Mouse (Mus musculus): ENCODE measurements around the gene Adat1. TPM values are rescaled to one million over a fixed set of nuclear protein-coding genes. Genes with fewer than 3 reads are reported as not detected.

Adat1 gene
- polyA plus RNA-seq, 2 experiments, result 2.4 to 3.4 TPM

GRCm38 (mm10) chr8:111975706-111976105 is 16.4 kb downstream of the Adat1 start:
- Histone ChIP-seq H3K4me2 (ENCODE audit: low read depth) (no peak overlapping the region), H3K27ac (no peak overlapping the region), H3K9me3 (ENCODE audit: control insufficient read depth, low read length) (no peaks in the 10 kb centered on the region), H3K4me1 (replicated peaks; ENCODE audit: control insufficient read depth in 2 of 2, insufficient read depth in 2 of 2, low read length in 1 of 2) (peaks cover 0 to 8% of the 10 kb centered on the region in 2 experiments; a peak in 2 of 4 replicates), H3K4me3 (ENCODE audit: insufficient read depth in 1 of 2, low read depth in 2 of 2, low read length in 2 of 2) (no peak overlapping the region), H3K27me3 (ENCODE audit: control insufficient read depth, insufficient read depth, low read length) (no peaks in the 10 kb centered on the region), H3K9ac (replicated peaks) (no peak overlapping the region), H3K36me3 (replicated peaks; ENCODE audit: control insufficient read depth, insufficient read depth, low read depth) (peaks cover 3% of the 10 kb centered on the region)
- no peak for DNase-seq (ENCODE audit: low read depth in 3 of 3, low spot score in 3 of 3)
- no peak for ATAC-seq (ENCODE audit: insufficient read depth)
- WGBS (ENCODE audit: insufficient replicate concordance), result 83% methylated on average over 2 of the region's 2 CpGs
- TF ChIP-seq EP300 (IDR thresholded peaks at IDR 0.05; ENCODE audit: low read depth) (no peak), CTCF (IDR thresholded peaks at IDR 0.05; ENCODE audit: low read depth) (no peak)

GRCm38 (mm10) chr8:111974138-111974537 is 18.0 kb downstream of the Adat1 start:
- Histone ChIP-seq H3K4me3 (ENCODE audit: insufficient read depth in 1 of 2, low read depth in 2 of 2, low read length in 2 of 2) (no peak overlapping the region), H3K36me3 (replicated peaks; ENCODE audit: control insufficient read depth, insufficient read depth, low read depth) (peaks cover 3% of the 10 kb centered on the region), H3K9me3 (ENCODE audit: control insufficient read depth, low read length) (no peaks in the 10 kb centered on the region), H3K9ac (replicated peaks) (no peak overlapping the region), H3K4me1 (replicated peaks; ENCODE audit: control insufficient read depth in 2 of 2, insufficient read depth in 2 of 2, low read length in 1 of 2) (peaks cover 0 to 8% of the 10 kb centered on the region in 2 experiments; a peak in 2 of 4 replicates), H3K4me2 (ENCODE audit: low read depth) (no peak overlapping the region), H3K27me3 (ENCODE audit: control insufficient read depth, insufficient read depth, low read length) (no peaks in the 10 kb centered on the region), H3K27ac (no peak overlapping the region)
- TF ChIP-seq EP300 (IDR thresholded peaks at IDR 0.05; ENCODE audit: low read depth) (no peak), CTCF (IDR thresholded peaks at IDR 0.05; ENCODE audit: low read depth) (no peak)
- WGBS (ENCODE audit: insufficient replicate concordance), result 86% methylated on average over 12 of the region's 12 CpGs
- ATAC-seq (ENCODE audit: insufficient read depth) (no peak), DNase-seq (ENCODE audit: low read depth in 3 of 3, low spot score in 3 of 3) (no peak)

GRCm38 (mm10) chr8:111968991-111969390 is 23.1 kb downstream of the Adat1 start:
- H3K27ac ChIP-seq, result no peak overlapping the region
- H3K4me3 ChIP-seq (ENCODE audit: insufficient read depth in 1 of 2, low read depth in 2 of 2, low read length in 2 of 2), result no peak overlapping the region
- ATAC-seq (ENCODE audit: insufficient read depth) (no peak), DNase-seq (ENCODE audit: low read depth in 3 of 3, low spot score in 3 of 3) (no peak)
- TF ChIP-seq EP300 (IDR thresholded peaks at IDR 0.05; ENCODE audit: low read depth), result no peak
- TF ChIP-seq CTCF (IDR thresholded peaks at IDR 0.05; ENCODE audit: low read depth), result no peak
- H3K9ac ChIP-seq (replicated peaks), result no peak overlapping the region
- no peaks in the 10 kb centered on the region for H3K9me3 ChIP-seq (ENCODE audit: control insufficient read depth, low read length)
- no peak overlapping the region for H3K4me2 ChIP-seq (ENCODE audit: low read depth)
- peaks cover 3% of the 10 kb centered on the region; the same call in 1 of the 2 replicates for H3K36me3 ChIP-seq (replicated peaks; ENCODE audit: control insufficient read depth, insufficient read depth, low read depth)
- no peaks in the 10 kb centered on the region for H3K27me3 ChIP-seq (ENCODE audit: control insufficient read depth, insufficient read depth, low read length)
- WGBS (ENCODE audit: insufficient replicate concordance), result 74% methylated on average over 5 of the region's 5 CpGs
- peaks cover 0 to 4% of the 10 kb centered on the region in 2 experiments; a peak in 2 of 4 replicates for H3K4me1 ChIP-seq (replicated peaks; ENCODE audit: control insufficient read depth in 2 of 2, insufficient read depth in 2 of 2, low read length in 1 of 2)

- H3K9me3 ChIP-seq (ENCODE audit: control insufficient read depth, low read length), result no peaks in the 10 kb centered on the region
- no peak overlapping the region for H3K4me3 ChIP-seq (ENCODE audit: insufficient read depth in 1 of 2, low read depth in 2 of 2, low read length in 2 of 2)
- H3K27ac ChIP-seq, result no peak overlapping the region
- peaks cover 0 to 4% of the 10 kb centered on the region in 2 experiments; a peak in 2 of 4 replicates for H3K4me1 ChIP-seq (replicated peaks; ENCODE audit: control insufficient read depth in 2 of 2, insufficient read depth in 2 of 2, low read length in 1 of 2)
- no peak overlapping the region for H3K9ac ChIP-seq (replicated peaks)
- no peaks in the 10 kb centered on the region for H3K27me3 ChIP-seq (ENCODE audit: control insufficient read depth, insufficient read depth, low read length)
- no peak overlapping the region for H3K4me2 ChIP-seq (ENCODE audit: low read depth)
- H3K36me3 ChIP-seq (replicated peaks; ENCODE audit: control insufficient read depth, insufficient read depth, low read depth), result peaks cover 2% of the 10 kb centered on the region; the same call in 1 of the 2 replicates
- WGBS (ENCODE audit: insufficient replicate concordance), result 86% methylated on average over 10 of the region's 10 CpGs
- DNase-seq (ENCODE audit: low read depth in 3 of 3, low spot score in 3 of 3) (no peak), ATAC-seq (ENCODE audit: insufficient read depth) (no peak)
- TF ChIP-seq EP300 (IDR thresholded peaks at IDR 0.05; ENCODE audit: low read depth), result no peak
- no peak for TF ChIP-seq CTCF (IDR thresholded peaks at IDR 0.05; ENCODE audit: low read depth)
Measured at GRCm38 (mm10) chr8:111968541-111968940, 23.6 kb downstream of the Adat1 start.

- ATAC-seq (ENCODE audit: insufficient read depth) (peak; percentile 73), DNase-seq (ENCODE audit: low read depth in 3 of 3, low spot score in 3 of 3) (no peak)
- TF ChIP-seq CTCF (IDR thresholded peaks at IDR 0.05; ENCODE audit: low read depth) (no peak), EP300 (IDR thresholded peaks at IDR 0.05; ENCODE audit: low read depth) (peak; percentile 30; the same call in 1 of the 2 replicates)
- Histone ChIP-seq H3K36me3 (replicated peaks; ENCODE audit: control insufficient read depth, insufficient read depth, low read depth) (no peaks in the 10 kb centered on the region), H3K4me1 (replicated peaks; ENCODE audit: control insufficient read depth in 2 of 2, insufficient read depth in 2 of 2, low read length in 1 of 2) (peaks cover 0 to 4% of the 10 kb centered on the region in 2 experiments; a peak in 2 of 4 replicates), H3K4me3 (ENCODE audit: insufficient read depth in 1 of 2, low read depth in 2 of 2, low read length in 2 of 2) (no peak overlapping the region), H3K27ac (no peak overlapping the region), H3K9ac (replicated peaks) (no peak overlapping the region), H3K4me2 (ENCODE audit: low read depth) (no peak overlapping the region), H3K27me3 (ENCODE audit: control insufficient read depth, insufficient read depth, low read length) (no peaks in the 10 kb centered on the region), H3K9me3 (ENCODE audit: control insufficient read depth, low read length) (no peaks in the 10 kb centered on the region)
- 21% methylated on average over 5 of the region's 5 CpGs for whole genome bisulfite sequencing (ENCODE audit: insufficient replicate concordance)
Measured at GRCm38 (mm10) chr8:111967246-111967870, 24.7 kb downstream of the Adat1 start.
